Mouse (Mus musculus) liver, embryonic 18 days (tissue): ENCODE data around the gene Cer1. TPM values are rescaled to one million over a fixed set of nuclear protein-coding genes. Genes with fewer than 3 reads are reported as not detected.

ENCODE experiments used
- polyA plus RNA-seq: library from polyadenylated mRNA; depleted of rRNA; stranded (reverse); fragments of >200 nt; gene quantifications from 2 replicates; pipeline ENCODE4 v1.2.3, GENCODE M21; 2012; rRNA removed

The Cer1 gene
- polyA plus RNA-seq: not detected in 2 replicates

GRCm38 (mm10) chr4:82884636-82885534 is at the start of gene Cer1:
Gene Cer1, minus strand, starts transcription at chr4:82885148.

GRCm38 (mm10) chr4:82859131-82860125 is 25.5 kb downstream of the Cer1 start, which contains the start of gene Zdhhc21:
Gene Zdhhc21, minus strand, starts transcription at chr4:82859958.

Other genes with a start within 250 kb of the Cer1 start
- 4.1 TPM in 2 replicates for gene Nfib, start 179.4 kb downstream of the Cer1 start, polyA plus RNA-seq
- gene Zdhhc21, start 25.2 kb downstream of the Cer1 start, polyA plus RNA-seq: 1.9 and 2.1 TPM in 2 replicates
- 0.52 and 0.77 TPM in 2 replicates for gene Frem1, start 167.2 kb upstream of the Cer1 start, polyA plus RNA-seq